Mouse (Mus musculus) left cerebral cortex, adult 8-10 months (tissue): ENCODE results near the gene Ccdc171. TPM values are rescaled to one million over a fixed set of nuclear protein-coding genes. Genes with fewer than 3 reads are reported as not detected.
"Not testable (repeated sequence)": the region's sequence is repeated elsewhere in the genome, so short reads cannot be mapped to it uniquely, and the experiment has no call there.

Source experiments
- DNase-seq, 2 experiments: peaks; one replicate each; pipeline ENCODE4 v3.0.0; 2022; ENCODE audit warnings: low spot score in 2 of 2
- total RNA-seq, 4 experiments: library from RNA; stranded (reverse); gene quantifications; 2 replicates each; pipeline ENCODE4 v1.2.4; 2022

Ccdc171 gene
- total RNA-seq: 1 to 10 TPM; 3.8 to 4.5 (median 3.8) TPM

GRCm38 (mm10) chr4:83524843-83525689 lies at the start of gene Ccdc171:
Gene Ccdc171 (plus strand): TSS chr4:83525545.
- DNase-seq: peak; percentile 83 to 90

GRCm38 (mm10) chr4:83485250-83485649 lies 40.1 kb upstream of the Ccdc171 start:
- DNase-seq: no peak

GRCm38 (mm10) chr4:83485735-83486116 lies 39.6 kb upstream of the Ccdc171 start:
- peak; percentile 64 to 86 for DNase-seq

- DNase-seq: peak; percentile 87 to 90
Measured at GRCm38 (mm10) chr4:83486117-83486901, 39.0 kb upstream of the Ccdc171 start, which contains the start of gene Psip1. Gene Psip1 (minus strand): TSS chr4:83486459.

GRCm38 (mm10) chr4:83489121-83489520 lies 36.2 kb upstream of the Ccdc171 start:
- no peak for DNase-seq

GRCm38 (mm10) chr4:83493112-83493511 lies 32.2 kb upstream of the Ccdc171 start:
- no peak for DNase-seq

GRCm38 (mm10) chr4:83497013-83497412 lies 28.3 kb upstream of the Ccdc171 start:
- DNase-seq: not testable (repeated sequence)

- DNase-seq: no peak
Measured at GRCm38 (mm10) chr4:83500154-83501036, 24.9 kb upstream of the Ccdc171 start.

GRCm38 (mm10) chr4:83501037-83501430 lies 24.3 kb upstream of the Ccdc171 start:
- no peak for DNase-seq

GRCm38 (mm10) chr4:83509600-83509999 lies 15.7 kb upstream of the Ccdc171 start:
- no peak for DNase-seq

- no peak for DNase-seq
Measured at GRCm38 (mm10) chr4:83511083-83511482, 14.3 kb upstream of the Ccdc171 start.

GRCm38 (mm10) chr4:83512217-83512616 lies 13.1 kb upstream of the Ccdc171 start:
- DNase-seq: no peak

- no peak for DNase-seq
Measured at GRCm38 (mm10) chr4:83512644-83513043, 12.7 kb upstream of the Ccdc171 start.

GRCm38 (mm10) chr4:83514183-83514582 lies 11.2 kb upstream of the Ccdc171 start:
- DNase-seq: no peak

GRCm38 (mm10) chr4:83514976-83515669 lies 10.2 kb upstream of the Ccdc171 start:
- DNase-seq: no peak

GRCm38 (mm10) chr4:83516144-83516543 lies 9.2 kb upstream of the Ccdc171 start:
- DNase-seq: not testable (repeated sequence)

- DNase-seq: no peak
Measured at GRCm38 (mm10) chr4:83519148-83519547, 6.2 kb upstream of the Ccdc171 start.

GRCm38 (mm10) chr4:83519807-83520206 lies 5.5 kb upstream of the Ccdc171 start:
- DNase-seq: no peak

- DNase-seq: no peak
Measured at GRCm38 (mm10) chr4:83520308-83520707, 5.0 kb upstream of the Ccdc171 start.

- no peak for DNase-seq
Measured at GRCm38 (mm10) chr4:83522066-83522465, 3.3 kb upstream of the Ccdc171 start.

- no peak for DNase-seq
Measured at GRCm38 (mm10) chr4:83524456-83524842, 896 bp upstream of the Ccdc171 start.
